Mouse (Mus musculus): ENCODE measurements around the gene Olfr1099. TPM values are rescaled to one million over a fixed set of nuclear protein-coding genes. Genes with fewer than 3 reads are reported as not detected.

The Olfr1099 gene
- total RNA-seq (2021) = not detected
- long read RNA-seq, experiment 1 = 0 reads
- long read RNA-seq, experiment 2 = 0 reads

GRCm38 (mm10) chr2:86960593-86960992 is at the start of gene Olfr1099:
Gene Olfr1099, minus strand, starts transcription at chr2:86960693.
- intact Hi-C loops (cut with DNase I; ENCODE audit: low total_unique reads) = no loop called here
- DNase-seq = no peak

GRCm38 (mm10) chr2:86998098-86998497 is 37.6 kb upstream of the Olfr1099 start, which contains the start of gene Olfr1102:
Gene Olfr1102, plus strand, starts transcription at chr2:86998398.
- intact Hi-C loops (cut with DNase I; ENCODE audit: low total_unique reads) = no loop called here
- DNase-seq = no peak

GRCm38 (mm10) chr2:86991121-86991520 is 30.6 kb upstream of the Olfr1099 start, which contains the start of gene Olfr1101:
Gene Olfr1101, minus strand, starts transcription at chr2:86991221.
- intact Hi-C loops (cut with DNase I; ENCODE audit: low total_unique reads) = no loop called here
- no peak for DNase-seq

- no peak for DNase-seq
- intact Hi-C loops (cut with DNase I; ENCODE audit: low total_unique reads) = no loop called here
Observed at GRCm38 (mm10) chr2:86979854-86980253, 19.4 kb upstream of the Olfr1099 start, which contains the start of gene Olfr1100. Gene Olfr1100, minus strand, starts transcription at chr2:86979954.

- intact Hi-C loops (cut with DNase I; ENCODE audit: low total_unique reads) = no loop called here
- no peak for DNase-seq
Observed at GRCm38 (mm10) chr2:86926557-86926956, 33.9 kb downstream of the Olfr1099 start.

- intact Hi-C loops (cut with DNase I; ENCODE audit: low total_unique reads) = no loop called here
- DNase-seq = no peak
Observed at GRCm38 (mm10) chr2:86924445-86924844, 36.0 kb downstream of the Olfr1099 start, which contains the start of gene Olfr1098. Gene Olfr1098, minus strand, starts transcription at chr2:86924545.

- intact Hi-C loops (cut with DNase I; ENCODE audit: low total_unique reads) = no loop called here
- no peak for DNase-seq
Observed at GRCm38 (mm10) chr2:86905647-86906046, 54.8 kb downstream of the Olfr1099 start.

Other genes with a start within 250 kb of the Olfr1099 start
- gene Olfr1089, start 227.0 kb downstream of the Olfr1099 start, total RNA-seq (2021) = not detected
- not detected for gene Olfr1090, start 201.7 kb downstream of the Olfr1099 start, total RNA-seq (2021)
- gene Olfr1093, start 178.2 kb downstream of the Olfr1099 start, total RNA-seq (2021) = not detected
- not detected for gene Olfr141, start 150.7 kb downstream of the Olfr1099 start, total RNA-seq (2021)
- gene Olfr1094, start 136.0 kb downstream of the Olfr1099 start, total RNA-seq (2021) = not detected
- gene Olfr1095, start 109.0 kb downstream of the Olfr1099 start, total RNA-seq (2021) = not detected
- not detected for gene Gm13723, start 85.9 kb downstream of the Olfr1099 start, total RNA-seq (2021)
- not detected for gene Olfr1097, start 68.5 kb downstream of the Olfr1099 start, total RNA-seq (2021)
- gene Olfr1098, start 36.1 kb downstream of the Olfr1099 start, total RNA-seq (2021) = not detected
- gene Olfr1100, start 19.3 kb upstream of the Olfr1099 start, total RNA-seq (2021) = not detected
- not detected for gene Olfr1101, start 30.5 kb upstream of the Olfr1099 start, total RNA-seq (2021)
- not detected for gene Olfr1102, start 37.7 kb upstream of the Olfr1099 start, total RNA-seq (2021)
- not detected for gene Olfr1104, start 66.4 kb upstream of the Olfr1099 start, total RNA-seq (2021)
- gene Olfr1105, start 75.8 kb upstream of the Olfr1099 start, total RNA-seq (2021) = not detected
- gene Olfr1106, start 91.6 kb upstream of the Olfr1099 start, total RNA-seq (2021) = not detected
- gene Olfr1107, start 115.1 kb upstream of the Olfr1099 start, total RNA-seq (2021) = not detected
- gene Olfr1109, start 135.3 kb upstream of the Olfr1099 start, total RNA-seq (2021) = not detected
- gene Olfr259, start 153.9 kb upstream of the Olfr1099 start, total RNA-seq (2021) = not detected
- gene Olfr1110, start 179.6 kb upstream of the Olfr1099 start, total RNA-seq (2021) = not detected
- not detected for gene Olfr1111, start 191.9 kb upstream of the Olfr1099 start, total RNA-seq (2021)
- gene Olfr1112, start 227.1 kb upstream of the Olfr1099 start, total RNA-seq (2021) = not detected
- not detected for gene Olfr1113, start 248.3 kb upstream of the Olfr1099 start, total RNA-seq (2021)

All from gastrocnemius, postnatal 14 days (tissue).